Mouse (Mus musculus) midbrain, embryonic 13.5 days (tissue): ENCODE data around the gene Cacna1g. TPM values are rescaled to one million over a fixed set of nuclear protein-coding genes. Genes with fewer than 3 reads are reported as not detected.

Experiments used
- ATAC-seq: fragments of 200-750 bp; cut with Nextera tagmentation; 2 replicates; pipeline ENCODE4 v1.8.0; 2017; ENCODE audit warnings: mild to moderate bottlenecking, moderate TSS enrichment, moderate library complexity
- H3K27ac ChIP-seq: fragments of 300-500 bp; sonication (generic); 2 replicates; pipeline ENCODE4 v1.5.1; 2015; ENCODE audit warnings: inconsistent platforms, mild to moderate bottlenecking, moderate library complexity
- H3K27me3 ChIP-seq: fragments of 300-500 bp; sonication (generic); 2 replicates; pipeline ENCODE4 v1.6.1; 2015; ENCODE audit warnings: mild to moderate bottlenecking, inconsistent platforms
- H3K36me3 ChIP-seq: fragments of 300-500 bp; sonication (generic); 2 replicates; pipeline ENCODE4 v1.6.1; 2015; ENCODE audit warnings: mild to moderate bottlenecking, inconsistent platforms
- H3K4me1 ChIP-seq: fragments of 300-500 bp; sonication (generic); replicated peaks from 2 replicates; pipeline ENCODE4 v1.6.1; 2015; ENCODE audit warnings: inconsistent platforms
- H3K4me2 ChIP-seq: fragments of 300-500 bp; sonication (generic); replicated peaks from 2 replicates; pipeline ENCODE4 v1.6.1; 2015; ENCODE audit warnings: moderate library complexity, mild to moderate bottlenecking, inconsistent platforms
- H3K4me3 ChIP-seq: fragments of 300-500 bp; sonication (generic); replicated peaks from 2 replicates; pipeline ENCODE4 v1.5.1; 2015; ENCODE audit warnings: mild to moderate bottlenecking, inconsistent platforms
- H3K9ac ChIP-seq: fragments of 300-500 bp; sonication (generic); replicated peaks from 2 replicates; pipeline ENCODE4 v1.6.1; 2015; ENCODE audit warnings: mild to moderate bottlenecking, inconsistent platforms
- H3K9me3 ChIP-seq: fragments of 300-500 bp; sonication (generic); 2 replicates; pipeline ENCODE4 v1.6.1; 2016; ENCODE audit warnings: mild to moderate bottlenecking, inconsistent platforms
- WGBS: fragments of 180-500 bp; shearing (Covaris S2); methylation state at CpG from one replicate; pipeline ENCODE4 v1.1.7; 2015; 5-methylcytosine and 5-hydroxymethylcytosine counted together
- polyA plus RNA-seq: library from polyadenylated mRNA; unstranded; fragments of >200 nt; fragmentation: Nextera tagmentation; extraction: Ambion mirVana; gene quantifications from 2 replicates; pipeline ENCODE4 v1.2.1, GENCODE M21; 2015

Gene Cacna1g
- polyA plus RNA-seq = 10.5 and 12.4 TPM in 2 replicates

DNA sequence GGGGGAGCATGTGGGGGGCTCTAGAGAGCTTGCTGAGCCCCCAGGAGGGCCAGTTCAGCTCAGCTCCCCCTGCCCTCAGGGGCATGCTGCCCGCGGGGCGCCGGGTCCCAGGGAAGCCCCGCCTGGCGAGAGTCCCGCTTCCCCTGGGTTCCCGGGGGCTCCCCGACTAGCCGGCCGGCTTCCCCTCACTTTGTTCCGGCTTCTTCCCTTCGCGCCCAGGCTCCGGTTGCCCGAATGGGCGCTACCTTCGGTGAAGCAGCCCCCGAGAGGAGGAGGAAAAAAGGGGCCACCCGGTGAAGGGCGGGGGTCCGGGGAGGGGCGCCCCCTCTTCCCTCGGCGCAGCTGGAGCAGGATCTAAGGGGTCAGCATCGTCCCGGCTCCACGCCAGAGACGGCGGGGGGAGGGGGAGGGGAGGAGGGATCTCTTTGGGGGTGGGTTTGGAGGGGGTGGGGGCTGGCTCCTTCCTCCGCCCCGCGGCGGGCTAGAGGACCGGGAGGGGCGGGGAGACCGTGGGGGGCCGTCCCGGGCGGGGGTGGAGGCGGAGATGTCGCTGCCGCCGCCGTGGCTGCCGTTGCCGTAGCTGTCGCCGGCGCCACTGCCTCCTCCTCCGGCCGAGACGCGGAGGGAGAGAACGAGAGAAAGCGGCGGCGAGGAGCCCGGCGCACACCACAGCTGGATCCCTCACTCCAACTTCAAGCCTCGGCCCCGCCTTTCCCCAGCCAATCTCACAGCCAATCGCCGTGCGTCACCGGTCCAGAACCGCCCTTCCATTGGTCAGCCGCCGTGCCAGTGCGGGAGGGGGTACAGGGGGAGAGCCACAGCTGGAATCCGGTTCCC, at the start of gene Cacna1g:
Gene Cacna1g (minus strand): TSS at position 492 of the 837 bp plus-strand sequence.
- H3K4me1 ChIP-seq = peaks cover 68% of the 10 kb centered on the region
- no peaks in the 10 kb centered on the region for H3K9me3 ChIP-seq
- peak within 1 kb of the TSS; percentile 98 for H3K4me2 ChIP-seq
- WGBS = under 1% methylated on average over 37 of the region's 71 CpGs
- H3K27me3 ChIP-seq = peaks cover 44% of the 10 kb centered on the region
- H3K36me3 ChIP-seq = no peaks in the 10 kb centered on the region
- peak within 1 kb of the TSS; percentile 95 for H3K9ac ChIP-seq
- H3K27ac ChIP-seq = peak within 1 kb of the TSS; percentile 98
- peak; percentile 86 for ATAC-seq
- H3K4me3 ChIP-seq = peak within 1 kb of the TSS; percentile 90

DNA sequence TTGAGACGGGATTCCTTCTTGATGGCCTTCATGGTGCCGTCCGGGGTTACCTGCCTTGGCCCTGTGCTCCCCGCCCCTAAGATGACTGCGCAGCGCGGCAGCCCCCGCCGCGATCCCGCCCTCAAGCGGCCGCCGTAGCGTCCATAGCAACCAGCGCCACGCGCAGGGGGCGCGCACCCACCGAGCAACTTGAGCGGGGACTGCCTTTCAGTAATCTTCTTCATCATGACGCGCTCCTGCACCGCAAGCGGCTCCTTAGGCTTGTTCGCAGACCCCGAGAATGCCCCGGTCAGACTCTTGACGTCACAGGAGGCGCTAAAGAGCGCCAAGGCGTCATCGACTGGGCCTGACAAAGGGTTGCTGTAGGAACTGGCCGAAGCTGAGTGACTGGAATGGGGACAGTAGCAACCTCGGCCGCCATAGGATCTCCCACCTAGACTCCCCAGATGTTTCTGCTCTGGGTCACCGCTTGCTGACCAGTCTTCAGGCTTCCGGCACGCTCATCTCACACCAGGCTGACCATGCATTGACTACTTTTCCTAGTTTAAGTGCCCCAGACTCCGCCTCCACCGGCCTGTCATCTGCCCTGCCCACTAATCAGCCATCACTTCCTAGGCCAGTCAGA, 47.3 kb upstream of the Cacna1g start, which contains the start of gene Mycbpap:
Gene Mycbpap (minus strand): TSS at position 524 of the 625 bp plus-strand sequence.
- no peak within 1 kb of the TSS for H3K27ac ChIP-seq
- WGBS = under 1% methylated on average over 42 of the region's 42 CpGs

DNA sequence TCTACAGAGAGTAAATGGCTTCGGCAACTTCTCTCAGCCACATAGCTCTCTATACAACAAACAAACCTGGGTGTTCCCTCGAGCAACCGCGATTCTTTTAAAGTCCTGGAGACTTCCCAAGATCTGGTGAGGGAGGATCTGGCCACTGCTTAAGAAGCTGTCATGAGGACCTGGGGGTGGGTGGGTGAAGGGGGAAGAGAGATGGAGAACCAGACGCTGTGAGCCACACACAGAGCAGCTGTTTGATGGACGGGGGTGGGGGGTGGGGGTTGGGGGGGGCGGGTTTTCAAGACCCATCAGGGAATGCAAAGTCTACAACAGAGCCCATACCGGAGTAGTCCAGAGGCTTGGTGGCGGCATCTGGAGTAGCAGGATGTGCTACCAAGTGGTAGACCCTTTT, 39.5 kb upstream of the Cacna1g start:
- no peak for ATAC-seq

More for the DNA sequence above, 47.3 kb upstream of the Cacna1g start, which contains the start of gene Mycbpap:
- H3K4me3 ChIP-seq = peak within 1 kb of the TSS; percentile 49
- no peaks in the 10 kb centered on the region for H3K36me3 ChIP-seq
- ATAC-seq = peak; percentile 90
- H3K9me3 ChIP-seq = no peaks in the 10 kb centered on the region
- H3K4me1 ChIP-seq = peaks cover 6% of the 10 kb centered on the region
- H3K27me3 ChIP-seq = peaks cover 3% of the 10 kb centered on the region; the same call in 1 of the 2 replicates
- H3K9ac ChIP-seq = peak within 1 kb of the TSS; percentile 69
- H3K4me2 ChIP-seq = peak within 1 kb of the TSS; percentile 90

GRCm38 (mm10) chr11:94508976-94509375, 35.0 kb upstream of the Cacna1g start:
- ATAC-seq = no peak
- Histone ChIP-seq H3K4me3 (no peak overlapping the region), H3K27me3 (no peaks in the 10 kb centered on the region), H3K4me1 (no peaks in the 10 kb centered on the region), H3K9me3 (no peaks in the 10 kb centered on the region), H3K27ac (no peak overlapping the region), H3K36me3 (no peaks in the 10 kb centered on the region), H3K4me2 (no peak overlapping the region), H3K9ac (no peak overlapping the region)
- WGBS = 94% methylated on average over 10 of the region's 10 CpGs

More for the DNA sequence above, 39.5 kb upstream of the Cacna1g start:
- Histone ChIP-seq H3K27me3 (no peaks in the 10 kb centered on the region), H3K4me2 (no peak overlapping the region), H3K9me3 (no peaks in the 10 kb centered on the region), H3K4me1 (no peaks in the 10 kb centered on the region), H3K9ac (no peak overlapping the region), H3K4me3 (no peak overlapping the region), H3K36me3 (no peaks in the 10 kb centered on the region), H3K27ac (no peak overlapping the region)
- WGBS = 74% methylated on average over 9 of the region's 9 CpGs

DNA sequence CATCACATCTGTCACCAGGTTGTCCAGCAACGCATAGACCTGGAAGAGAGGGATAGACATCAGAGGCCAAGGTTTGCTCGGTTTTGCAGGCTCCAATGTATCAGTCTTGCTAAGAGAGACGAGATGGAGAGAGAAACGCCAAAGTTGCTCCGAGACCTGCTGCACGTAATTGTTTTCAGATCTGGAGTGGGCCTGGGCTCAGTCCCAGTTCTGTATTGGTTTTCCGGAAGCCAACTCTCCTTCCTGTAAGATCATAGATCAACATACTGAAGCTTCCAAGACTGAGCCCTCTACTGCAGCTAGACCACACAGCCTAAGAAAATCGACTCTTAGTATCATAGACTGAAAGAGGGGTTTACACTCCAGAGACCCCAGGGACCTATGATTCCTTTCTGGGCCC, 27.5 kb upstream of the Cacna1g start:
- H3K4me3 ChIP-seq = no peak overlapping the region
- H3K9ac ChIP-seq = no peak overlapping the region
- peaks cover 27% of the 10 kb centered on the region for H3K4me1 ChIP-seq
- 93% methylated on average over 8 of the region's 8 CpGs for WGBS
- no peak overlapping the region for H3K4me2 ChIP-seq
- H3K27ac ChIP-seq = no peak overlapping the region
- no peak for ATAC-seq
- H3K9me3 ChIP-seq = no peaks in the 10 kb centered on the region
- H3K36me3 ChIP-seq = no peaks in the 10 kb centered on the region
- H3K27me3 ChIP-seq = peaks cover 44% of the 10 kb centered on the region

DNA sequence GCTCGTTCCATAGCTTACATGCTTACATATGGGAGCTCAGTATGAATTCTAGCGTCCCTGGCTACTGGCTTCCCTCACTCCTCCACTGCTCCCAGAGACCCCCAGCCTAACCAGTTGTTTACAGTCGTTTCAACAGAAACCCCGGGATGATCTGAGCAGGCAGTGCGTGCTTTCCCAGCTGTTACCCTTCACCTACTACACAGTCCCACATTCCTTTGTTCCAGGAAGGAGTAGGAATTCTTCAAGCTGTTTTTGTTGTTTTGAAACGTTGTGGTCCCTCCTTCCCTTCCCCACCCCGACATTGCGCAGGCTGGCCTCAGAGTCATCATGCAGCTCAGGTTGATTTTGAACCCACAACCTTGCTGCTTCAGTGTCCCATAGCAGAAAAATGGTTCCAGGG, 26.4 kb upstream of the Cacna1g start:
- 31% methylated on average over 8 of the region's 8 CpGs for WGBS
- peak overlapping the region; percentile 59 for H3K4me2 ChIP-seq
- H3K4me1 ChIP-seq = peaks cover 27% of the 10 kb centered on the region
- peaks cover 44% of the 10 kb centered on the region for H3K27me3 ChIP-seq
- no peak overlapping the region for H3K9ac ChIP-seq
- ATAC-seq = no peak
- H3K27ac ChIP-seq = no peak overlapping the region
- no peaks in the 10 kb centered on the region for H3K9me3 ChIP-seq
- no peaks in the 10 kb centered on the region for H3K36me3 ChIP-seq
- no peak overlapping the region for H3K4me3 ChIP-seq

DNA sequence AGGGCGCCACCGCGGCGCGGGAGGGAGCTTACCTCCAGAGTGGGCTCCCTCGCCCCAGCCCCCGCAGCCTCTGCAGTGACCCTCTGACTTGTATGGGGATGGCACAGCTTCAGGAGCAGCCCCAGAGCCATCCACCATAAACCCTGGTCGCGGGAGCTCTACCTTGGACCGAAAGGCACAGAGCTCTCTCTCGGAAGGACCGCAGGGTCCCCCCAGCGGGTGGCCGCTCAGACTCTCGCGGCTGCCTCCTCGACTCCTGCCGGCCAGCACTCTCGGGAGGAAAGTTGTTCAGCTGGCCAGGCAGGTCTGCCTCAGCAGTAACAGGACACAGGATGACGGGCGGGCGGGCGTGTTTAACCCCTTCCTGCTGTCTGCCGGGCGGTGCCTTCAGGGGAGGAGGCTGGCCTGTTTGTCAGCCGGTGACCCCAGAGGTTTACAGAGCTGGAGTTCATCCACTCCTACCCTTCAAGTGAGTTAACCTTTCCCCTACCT, 25.7 kb upstream of the Cacna1g start, which contains the start of gene Epn3:
Gene Epn3 (minus strand): TSS at position 314 of the 492 bp plus-strand sequence.
- Histone ChIP-seq H3K9ac (peak within 1 kb of the TSS; percentile 61), H3K36me3 (no peaks in the 10 kb centered on the region)

GRCm38 (mm10) chr11:94499035-94499434, 25.0 kb upstream of the Cacna1g start:
- Histone ChIP-seq H3K27ac (no peak overlapping the region), H3K36me3 (no peaks in the 10 kb centered on the region), H3K9me3 (no peaks in the 10 kb centered on the region), H3K4me3 (no peak overlapping the region), H3K4me2 (peak overlapping the region; percentile 59), H3K9ac (no peak overlapping the region), H3K4me1 (peaks cover 27% of the 10 kb centered on the region), H3K27me3 (peaks cover 44% of the 10 kb centered on the region)
- WGBS = 11% methylated on average over 2 of the region's 2 CpGs
- peak; percentile 58; the same call in 1 of the 2 replicates for ATAC-seq

More for the DNA sequence above, 25.7 kb upstream of the Cacna1g start, which contains the start of gene Epn3:
- Histone ChIP-seq H3K27me3 (peaks cover 44% of the 10 kb centered on the region), H3K4me1 (peaks cover 27% of the 10 kb centered on the region), H3K4me2 (peak within 1 kb of the TSS; percentile 59), H3K4me3 (peak within 1 kb of the TSS; percentile 30), H3K27ac (0 out of 2 replicates have a peak within 1 kb of the TSS, but pooled peaks have one; percentile 16), H3K9me3 (no peaks in the 10 kb centered on the region)
- peak; percentile 51 for ATAC-seq
- WGBS = under 1% methylated on average over 20 of the region's 26 CpGs

- no peaks in the 10 kb centered on the region for H3K36me3 ChIP-seq
- 0 out of 2 replicates have a peak overlapping the region, but pooled peaks have one; percentile 46 for H3K9ac ChIP-seq
- H3K9me3 ChIP-seq = no peaks in the 10 kb centered on the region
- H3K27me3 ChIP-seq = peaks cover 47% of the 10 kb centered on the region
- peak overlapping the region; percentile 59 for H3K4me2 ChIP-seq
- H3K27ac ChIP-seq = peak overlapping the region; percentile 16; the same call in 1 of the 2 replicates
- peaks cover 27% of the 10 kb centered on the region for H3K4me1 ChIP-seq
- WGBS = 22% methylated on average over 19 of the region's 19 CpGs
- no peak overlapping the region for H3K4me3 ChIP-seq
- ATAC-seq = peak; percentile 28; the same call in 1 of the 2 replicates
Observed at GRCm38 (mm10) chr11:94498093-94498996, 24.3 kb upstream of the Cacna1g start.

DNA sequence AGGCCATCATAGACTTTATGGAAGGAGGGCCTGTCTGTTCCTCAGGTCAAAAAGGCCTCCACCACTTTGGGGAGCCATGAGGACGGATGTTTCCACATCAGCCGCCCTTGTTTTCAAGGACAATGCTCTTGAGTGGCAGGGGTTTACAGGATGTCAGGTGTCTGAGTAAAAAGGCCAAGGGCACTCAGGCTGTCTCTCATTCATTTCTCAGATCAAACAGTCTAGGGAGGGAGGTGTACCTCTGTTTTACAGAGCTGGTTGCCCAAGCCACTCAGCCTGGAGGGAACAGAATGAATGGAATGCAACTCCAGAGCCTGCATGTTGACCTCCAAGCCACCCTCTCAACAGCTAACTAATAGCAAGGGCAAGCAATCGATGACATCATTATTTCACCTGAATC, 21.4 kb upstream of the Cacna1g start:
- Histone ChIP-seq H3K4me1 (peaks cover 41% of the 10 kb centered on the region), H3K4me3 (no peak overlapping the region), H3K9me3 (no peaks in the 10 kb centered on the region), H3K4me2 (no peak overlapping the region), H3K36me3 (no peaks in the 10 kb centered on the region), H3K27me3 (peaks cover 49% of the 10 kb centered on the region), H3K27ac (no peak overlapping the region), H3K9ac (no peak overlapping the region)
- WGBS = 86% methylated on average over 3 of the region's 3 CpGs
- no peak for ATAC-seq

- Histone ChIP-seq H3K36me3 (no peaks in the 10 kb centered on the region), H3K27ac (no peak overlapping the region), H3K4me2 (peak overlapping the region; percentile 74), H3K4me1 (peaks cover 18% of the 10 kb centered on the region), H3K9me3 (no peaks in the 10 kb centered on the region), H3K27me3 (peaks cover 43% of the 10 kb centered on the region), H3K9ac (0 out of 2 replicates have a peak overlapping the region, but pooled peaks have one; percentile 80), H3K4me3 (peak overlapping the region; percentile 49; the same call in 1 of the 2 replicates)
- no peak for ATAC-seq
- 80% methylated on average over 7 of the region's 7 CpGs for WGBS
Observed at GRCm38 (mm10) chr11:94491749-94492099, 17.7 kb upstream of the Cacna1g start.
